ENCODE assay signal across 8 mouse cellular contexts in the genomic region with DNA sequence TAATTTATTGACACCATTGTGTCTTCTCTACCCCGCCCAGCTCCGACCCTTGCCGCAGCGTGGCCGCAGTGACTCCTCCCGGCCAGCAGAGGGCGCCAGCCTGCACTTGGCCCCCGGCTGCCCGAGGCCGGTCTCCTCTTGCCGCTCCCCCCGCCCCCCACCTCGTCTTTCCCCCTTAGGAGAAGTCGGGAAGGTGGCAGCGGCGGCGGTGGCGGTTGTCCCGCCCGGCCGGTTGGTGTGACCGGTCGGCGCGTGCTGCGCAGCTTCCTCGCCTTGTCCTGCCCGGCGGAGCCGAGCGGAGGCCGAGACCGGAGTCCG. TPM values are rescaled to one million over a fixed set of nuclear protein-coding genes. Genes with fewer than 3 reads are reported as not detected.
DNase-seq lines count a peak whose midpoint lies in the region; ATAC-seq and TF ChIP-seq lines count a peak whose summit lies in the region.

Agfg1 (plus strand) TSS at position 188 of the 318 bp plus-strand sequence.

- DNase-seq in ZHBTc4 (ENCODE audit: low read depth, low spot score), result peak; percentile 98
- peak; percentile 94 for DNase-seq in gastrocnemius, adult 2 months
- DNase-seq in hindbrain, postnatal 0 days (ENCODE audit: low spot score), result peak; percentile 95
- peak; percentile 93 to 98 for DNase-seq in left cerebral cortex, adult 2 months (ENCODE audit: extremely low spot score in 1 of 2, low spot score in 2 of 2)
- peak; percentile 91 to 94 for DNase-seq in right cerebral cortex, adult 2 months (ENCODE audit: low spot score in 2 of 2)
- peak; percentile 92 for DNase-seq in urinary bladder, postnatal 14 days (ENCODE audit: low spot score)

- peak; percentile 89 for ATAC-seq in common myeloid progenitor, adult 5-6 weeks (replicated peaks; ENCODE audit: low read depth, poor library complexity, severe bottlenecking)
- peak; percentile 94 for ATAC-seq in hindbrain, postnatal 0 days
- peak; percentile 97 for ATAC-seq in megakaryocyte, adult 5-6 weeks (ENCODE audit: poor library complexity, severe bottlenecking)

- H3K9ac ChIP-seq in hindbrain, postnatal 0 days (replicated peaks; ENCODE audit: low read length), result peak within 1 kb of the TSS; percentile 97

- peaks cover 7% of the 10 kb centered on the region; the same call in 1 of the 2 replicates for H3K4me1 ChIP-seq in hindbrain, postnatal 0 days (ENCODE audit: insufficient read depth, low read length)

- intact Hi-C loops in gastrocnemius, adult 2 months (cut with DNase I), result loop anchor here (5.0 kb wide), 1 partner anchor 48 kb away; no protein-coding TSS in a partner anchor
- intact Hi-C loops in left cerebral cortex, adult 2 months (cut with DNase I), result loop anchor here (1.0 to 2.0 kb wide), 4 partner anchors 38 to 148 kb away; partner anchors contain the start of gene Mff

- H3K4me2 ChIP-seq in hindbrain, postnatal 0 days (ENCODE audit: low read depth, low read length), result peak within 1 kb of the TSS; percentile 89

- no peaks in the 10 kb centered on the region for H3K36me3 ChIP-seq in hindbrain, postnatal 0 days (ENCODE audit: insufficient read depth, low read length)

- WGBS in hindbrain, postnatal 0 days, result 3% methylated on average over 32 of the region's 34 CpGs

- no peak; the same call in 1 of the 2 replicates for TF ChIP-seq CTCF in gastrocnemius, adult 2 months (IDR thresholded peaks at IDR 0.05)
- peak; percentile 89 for TF ChIP-seq CTCF in hindbrain, postnatal 0 days (IDR thresholded peaks at IDR 0.05; ENCODE audit: low read depth)
- TF ChIP-seq CTCF in left cerebral cortex, adult 2 months (IDR thresholded peaks at IDR 0.05), result peak; percentile 100

- H3K27me3 ChIP-seq in hindbrain, postnatal 0 days (ENCODE audit: insufficient read depth, low read length), result no peaks in the 10 kb centered on the region

- H3K9me3 ChIP-seq in hindbrain, postnatal 0 days (ENCODE audit: low read length), result no peaks in the 10 kb centered on the region

- peak within 1 kb of the TSS; percentile 91 for H3K27ac ChIP-seq in gastrocnemius, adult 2 months
- peak within 1 kb of the TSS; percentile 94 for H3K27ac ChIP-seq in hindbrain, postnatal 0 days
- peak within 1 kb of the TSS; percentile 90 for H3K27ac ChIP-seq in left cerebral cortex, adult 2 months

- peak within 1 kb of the TSS; percentile 99 for H3K4me3 ChIP-seq in gastrocnemius, adult 2 months
- peak within 1 kb of the TSS; percentile 99 for H3K4me3 ChIP-seq in hindbrain, postnatal 0 days (ENCODE audit: low read length)
- peak within 1 kb of the TSS; percentile 94 for H3K4me3 ChIP-seq in left cerebral cortex, adult 2 months

RNA-seq across cellular contexts. Expression of gene Agfg1, which starts in this region (rescaled TPM):
- total RNA-seq in common myeloid progenitor, adult 5-6 weeks (2017), result 32.1 and 33.8 TPM in 2 replicates
- total RNA-seq in gastrocnemius, adult 2 months (2021), result 10 to 100 TPM; 24.6 to 27.7 TPM
- 88.2 and 98.6 TPM in 2 replicates for total RNA-seq in hindbrain, postnatal 0 days (2014; rRNA removed)
- polyA plus RNA-seq in hindbrain, postnatal 0 days (2015; fragmentation: Nextera tagmentation; extraction: Ambion mirVana), result 20.7 TPM in 2 replicates
- 10 to 100 TPM; 76.6 to 78.3 TPM for total RNA-seq in left cerebral cortex, adult 2 months (2021)
- total RNA-seq in megakaryocyte, adult 5-6 weeks (2015), result 57.0 and 61.1 TPM in 2 replicates
- total RNA-seq in megakaryocyte, adult 5-6 weeks (2017), result 48.0 and 48.3 TPM in 2 replicates

Comparison
In these comparisons a context has a peak if more than half of its experiments do, and no peak if none do; other contexts are left out.
1. Peak in every context shown above with its lines: DNase-seq, ATAC-seq, H3K4me3 ChIP-seq and H3K27ac ChIP-seq.